Mouse (Mus musculus): ENCODE measurements around the gene Ralgapa2.

- TF ChIP-seq EP300 (IDR thresholded peaks at IDR 0.05; ENCODE audit: low read depth) (no peak), CTCF (IDR thresholded peaks at IDR 0.05; ENCODE audit: low read depth) (no peak)
Measured at GRCm38 (mm10) chr2:146330772-146331281, 181.3 kb downstream of the Ralgapa2 start.

Measured in heart, postnatal 0 days (tissue).